Mouse (Mus musculus): Measurements from ENCODE around the gene Ddx20. TPM values are rescaled to one million over a fixed set of nuclear protein-coding genes. Genes with fewer than 3 reads are reported as not detected.

Ddx20 gene
- polyA plus RNA-seq, 1 experiment: 31.3 TPM

DNA sequence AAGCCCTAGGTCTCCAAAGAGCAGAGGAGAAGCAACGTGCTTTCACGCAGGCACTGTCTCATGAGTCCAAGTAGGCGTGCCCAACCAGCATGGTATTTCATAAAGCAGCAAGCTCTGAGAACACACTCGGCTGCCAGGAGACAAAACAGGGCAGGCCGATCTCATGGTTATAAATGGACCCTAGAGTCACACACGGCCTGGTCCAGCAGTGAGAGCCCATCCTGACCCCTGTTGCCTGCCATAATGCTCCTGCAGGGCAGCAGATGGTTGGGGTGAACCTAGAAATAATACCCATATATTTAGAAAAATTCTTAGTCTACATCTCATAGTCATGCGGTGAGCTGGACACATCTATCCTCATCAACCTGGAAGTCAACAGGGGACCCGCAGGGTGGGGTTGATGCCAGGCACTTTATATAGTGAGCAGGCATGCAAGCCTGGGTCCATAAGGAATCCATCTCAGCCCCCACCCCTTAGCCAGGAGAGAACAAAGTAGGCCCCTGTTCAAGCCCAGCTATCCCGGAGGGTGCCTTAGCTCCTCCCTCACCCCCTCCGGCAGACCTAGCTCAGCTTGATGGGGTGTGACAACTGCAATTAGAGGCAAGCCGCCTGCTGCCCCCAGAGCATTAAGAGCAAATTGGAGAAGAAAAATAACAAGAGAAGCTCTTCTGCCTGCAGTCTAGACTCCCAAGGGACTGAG is 30.6 kb upstream of the Ddx20 start:
- H3K4me3 ChIP-seq (ENCODE audit: low read depth, low read length): no peak overlapping the region
- H3K36me3 ChIP-seq (ENCODE audit: control insufficient read depth, insufficient read depth, low read length, poor library complexity, severe bottlenecking): no peaks in the 10 kb centered on the region
- H3K9ac ChIP-seq (ENCODE audit: low read depth, poor library complexity, severe bottlenecking): no peak overlapping the region
- H3K9me3 ChIP-seq (replicated peaks; ENCODE audit: control insufficient read depth, insufficient read depth, low read length, poor library complexity, severe bottlenecking): no peaks in the 10 kb centered on the region
- H3K27me3 ChIP-seq (ENCODE audit: control insufficient read depth, insufficient read depth, low read length, poor library complexity, severe bottlenecking): no peaks in the 10 kb centered on the region
- TF ChIP-seq CTCF (IDR thresholded peaks at IDR 0.05; ENCODE audit: low read depth, low read length) (no peak), EP300 (IDR thresholded peaks at IDR 0.05; ENCODE audit: insufficient read depth, low read depth, low read length) (no peak), POLR2A (IDR thresholded peaks at IDR 0.05; ENCODE audit: insufficient read depth, low read length) (no peak)
- no peak overlapping the region for H3K27ac ChIP-seq (ENCODE audit: insufficient read depth, low read length)
- no peaks in the 10 kb centered on the region for H3K4me1 ChIP-seq (ENCODE audit: control insufficient read depth, insufficient read depth, low read length)

DNA sequence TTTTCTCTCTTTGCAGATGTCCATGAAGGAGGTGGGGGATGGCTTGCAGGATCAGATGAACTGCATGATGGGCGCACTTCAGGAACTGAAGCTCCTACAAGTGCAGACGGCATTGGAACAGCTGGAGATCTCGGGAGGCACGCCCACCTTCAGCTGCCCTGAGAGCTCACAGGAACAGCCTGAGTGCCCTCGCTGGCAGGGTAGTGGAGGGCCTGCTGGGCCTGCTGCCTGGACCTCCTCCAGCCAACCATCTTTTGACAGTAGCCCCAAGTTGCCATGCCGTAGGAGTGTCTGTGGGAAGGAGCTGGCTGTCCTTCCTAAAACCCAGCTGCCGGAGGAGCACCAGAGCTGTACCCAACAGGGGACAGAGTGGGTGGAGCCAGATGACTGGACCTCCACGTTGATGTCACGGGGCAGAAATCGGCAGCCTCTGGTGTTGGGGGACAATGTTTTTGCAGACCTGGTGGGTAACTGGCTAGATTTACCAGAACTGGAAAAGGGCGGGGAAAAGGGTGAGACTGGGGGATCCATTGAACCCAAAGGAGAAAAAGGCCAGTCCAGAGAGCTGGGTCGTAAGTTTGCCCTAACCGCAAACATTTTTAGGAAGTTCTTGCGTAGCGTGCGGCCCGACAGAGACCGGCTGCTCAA is 29.1 kb upstream of the Ddx20 start:
- Histone ChIP-seq H3K9ac (ENCODE audit: low read depth, poor library complexity, severe bottlenecking) (no peak overlapping the region), H3K9me3 (replicated peaks; ENCODE audit: control insufficient read depth, insufficient read depth, low read length, poor library complexity, severe bottlenecking) (no peaks in the 10 kb centered on the region), H3K27ac (ENCODE audit: insufficient read depth, low read length) (no peak overlapping the region), H3K27me3 (ENCODE audit: control insufficient read depth, insufficient read depth, low read length, poor library complexity, severe bottlenecking) (no peaks in the 10 kb centered on the region), H3K36me3 (ENCODE audit: control insufficient read depth, insufficient read depth, low read length, poor library complexity, severe bottlenecking) (no peaks in the 10 kb centered on the region), H3K4me3 (ENCODE audit: low read depth, low read length) (no peak overlapping the region), H3K4me1 (ENCODE audit: control insufficient read depth, insufficient read depth, low read length) (no peaks in the 10 kb centered on the region)
- TF ChIP-seq EP300 (IDR thresholded peaks at IDR 0.05; ENCODE audit: insufficient read depth, low read depth, low read length) (no peak), CTCF (IDR thresholded peaks at IDR 0.05; ENCODE audit: low read depth, low read length) (no peak), POLR2A (IDR thresholded peaks at IDR 0.05; ENCODE audit: insufficient read depth, low read length) (no peak)

DNA sequence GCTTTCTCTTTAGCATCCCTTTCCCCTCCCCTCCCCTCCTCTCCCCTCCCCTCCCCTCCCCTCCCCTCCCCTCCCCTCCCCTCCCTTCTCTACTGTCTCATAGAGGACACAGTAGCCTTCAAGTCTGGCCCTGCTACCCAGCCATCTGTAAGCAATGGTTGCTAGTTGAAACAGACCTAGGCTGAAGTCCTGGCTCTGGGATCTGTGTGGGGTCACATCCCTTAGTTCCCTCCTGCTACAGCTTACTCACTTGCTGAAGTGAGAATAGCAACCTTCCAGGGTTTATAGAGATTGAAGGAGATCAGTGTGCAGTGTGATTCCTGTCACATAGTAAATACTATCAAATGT is 27.4 kb upstream of the Ddx20 start:
- TF ChIP-seq EP300 (IDR thresholded peaks at IDR 0.05; ENCODE audit: insufficient read depth, low read depth, low read length) (no peak), CTCF (IDR thresholded peaks at IDR 0.05; ENCODE audit: low read depth, low read length) (no peak), POLR2A (IDR thresholded peaks at IDR 0.05; ENCODE audit: insufficient read depth, low read length) (no peak)
- Histone ChIP-seq H3K9me3 (replicated peaks; ENCODE audit: control insufficient read depth, insufficient read depth, low read length, poor library complexity, severe bottlenecking) (no peaks in the 10 kb centered on the region), H3K4me1 (ENCODE audit: control insufficient read depth, insufficient read depth, low read length) (no peaks in the 10 kb centered on the region), H3K27ac (ENCODE audit: insufficient read depth, low read length) (no peak overlapping the region), H3K4me3 (ENCODE audit: low read depth, low read length) (no peak overlapping the region), H3K36me3 (ENCODE audit: control insufficient read depth, insufficient read depth, low read length, poor library complexity, severe bottlenecking) (no peaks in the 10 kb centered on the region), H3K9ac (ENCODE audit: low read depth, poor library complexity, severe bottlenecking) (no peak overlapping the region), H3K27me3 (ENCODE audit: control insufficient read depth, insufficient read depth, low read length, poor library complexity, severe bottlenecking) (no peaks in the 10 kb centered on the region)

DNA sequence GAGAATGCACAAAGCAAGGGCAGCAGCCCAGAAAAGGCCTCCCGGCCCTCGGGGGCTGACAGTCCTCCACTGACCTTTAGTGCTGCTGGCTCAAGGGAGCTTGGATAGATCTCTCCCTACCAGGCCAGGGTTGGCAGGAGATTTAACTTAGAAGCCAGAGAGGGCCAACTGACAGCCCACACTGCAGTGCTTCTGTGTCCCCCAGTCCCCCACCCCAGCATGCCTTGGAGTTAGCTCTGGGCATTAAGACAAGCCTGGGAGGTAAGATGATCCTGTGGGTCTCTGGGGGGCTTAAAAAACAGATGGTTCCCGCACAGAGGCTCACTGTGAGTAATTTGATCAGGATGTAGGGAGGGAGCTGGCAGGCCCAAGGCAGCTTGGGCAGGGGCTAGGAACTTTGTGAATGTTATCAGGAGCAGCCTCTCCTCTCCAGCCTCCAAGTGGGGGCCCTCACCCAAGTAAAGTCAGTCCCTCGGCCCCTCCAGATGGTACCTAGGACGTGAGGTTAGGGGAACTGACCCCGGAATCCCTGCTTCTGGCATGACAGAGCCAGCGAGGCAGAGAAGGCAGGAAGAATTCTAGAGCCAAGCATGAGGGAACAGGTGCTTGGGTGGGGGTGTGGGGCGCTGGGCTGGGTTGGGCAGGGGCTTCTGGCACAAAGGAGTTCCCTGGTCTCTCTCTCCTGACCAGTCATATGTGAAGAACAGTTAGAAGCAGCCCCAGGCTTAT is 26.9 kb upstream of the Ddx20 start:
- H3K4me3 ChIP-seq (ENCODE audit: low read depth, low read length): no peak overlapping the region
- H3K27me3 ChIP-seq (ENCODE audit: control insufficient read depth, insufficient read depth, low read length, poor library complexity, severe bottlenecking): no peaks in the 10 kb centered on the region
- H3K27ac ChIP-seq (ENCODE audit: insufficient read depth, low read length): no peak overlapping the region
- no peak overlapping the region for H3K9ac ChIP-seq (ENCODE audit: low read depth, poor library complexity, severe bottlenecking)
- no peaks in the 10 kb centered on the region for H3K36me3 ChIP-seq (ENCODE audit: control insufficient read depth, insufficient read depth, low read length, poor library complexity, severe bottlenecking)
- H3K9me3 ChIP-seq (replicated peaks; ENCODE audit: control insufficient read depth, insufficient read depth, low read length, poor library complexity, severe bottlenecking): no peaks in the 10 kb centered on the region
- TF ChIP-seq POLR2A (IDR thresholded peaks at IDR 0.05; ENCODE audit: insufficient read depth, low read length) (no peak), EP300 (IDR thresholded peaks at IDR 0.05; ENCODE audit: insufficient read depth, low read depth, low read length) (no peak), CTCF (IDR thresholded peaks at IDR 0.05; ENCODE audit: low read depth, low read length) (no peak)
- no peaks in the 10 kb centered on the region for H3K4me1 ChIP-seq (ENCODE audit: control insufficient read depth, insufficient read depth, low read length)

DNA sequence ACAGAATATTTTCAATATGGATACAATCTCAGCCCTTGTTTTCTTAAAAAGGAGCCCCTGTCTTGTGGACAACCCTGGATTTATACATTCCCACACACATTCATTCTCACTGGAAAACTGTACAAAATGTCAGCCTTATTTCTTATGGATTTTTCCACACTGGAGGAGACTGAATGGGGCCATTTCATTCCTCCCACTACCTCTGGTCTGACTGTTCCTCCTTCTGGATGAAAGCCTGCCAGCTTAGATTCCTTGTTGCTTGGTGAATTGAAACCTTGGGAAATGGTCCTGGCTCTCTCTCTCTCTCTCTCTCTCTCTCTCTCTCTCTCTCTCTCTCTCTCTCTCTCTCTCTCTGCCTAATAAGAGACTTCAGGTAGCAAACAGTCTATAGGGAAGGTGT is 25.5 kb upstream of the Ddx20 start:
- H3K36me3 ChIP-seq (ENCODE audit: control insufficient read depth, insufficient read depth, low read length, poor library complexity, severe bottlenecking): no peaks in the 10 kb centered on the region

DNA sequence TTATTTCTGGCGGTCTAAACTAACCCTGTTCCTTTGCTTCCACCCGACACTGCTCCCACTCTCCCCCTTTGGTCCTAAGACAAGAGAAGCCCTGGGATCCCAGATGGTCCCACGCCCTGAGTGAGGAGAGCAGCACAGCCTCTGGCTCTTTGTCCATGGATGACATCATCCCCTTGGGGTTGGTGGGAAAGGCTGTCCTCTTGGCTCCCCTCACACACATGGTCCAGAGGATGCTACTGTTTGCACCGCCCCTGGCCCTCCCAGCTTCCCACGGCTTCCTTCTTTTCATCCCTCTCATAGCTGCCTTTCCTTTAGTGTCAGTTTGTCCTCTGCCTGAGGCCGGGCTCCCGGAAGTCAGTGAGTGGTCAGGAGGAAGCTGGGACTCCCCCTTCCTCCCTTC is 24.4 kb upstream of the Ddx20 start:
- Histone ChIP-seq H3K9ac (ENCODE audit: low read depth, poor library complexity, severe bottlenecking) (no peak overlapping the region), H3K36me3 (ENCODE audit: control insufficient read depth, insufficient read depth, low read length, poor library complexity, severe bottlenecking) (no peaks in the 10 kb centered on the region), H3K9me3 (replicated peaks; ENCODE audit: control insufficient read depth, insufficient read depth, low read length, poor library complexity, severe bottlenecking) (no peaks in the 10 kb centered on the region), H3K27me3 (ENCODE audit: control insufficient read depth, insufficient read depth, low read length, poor library complexity, severe bottlenecking) (no peaks in the 10 kb centered on the region), H3K4me3 (ENCODE audit: low read depth, low read length) (no peak overlapping the region), H3K27ac (ENCODE audit: insufficient read depth, low read length) (no peak overlapping the region), H3K4me1 (ENCODE audit: control insufficient read depth, insufficient read depth, low read length) (no peaks in the 10 kb centered on the region)
- TF ChIP-seq EP300 (IDR thresholded peaks at IDR 0.05; ENCODE audit: insufficient read depth, low read depth, low read length) (no peak), POLR2A (IDR thresholded peaks at IDR 0.05; ENCODE audit: insufficient read depth, low read length) (no peak), CTCF (IDR thresholded peaks at IDR 0.05; ENCODE audit: low read depth, low read length) (no peak)

More for the DNA sequence above, 25.5 kb upstream of the Ddx20 start:
- no peak for TF ChIP-seq EP300 (IDR thresholded peaks at IDR 0.05; ENCODE audit: insufficient read depth, low read depth, low read length)
- TF ChIP-seq CTCF (IDR thresholded peaks at IDR 0.05; ENCODE audit: low read depth, low read length): no peak
- no peak for TF ChIP-seq POLR2A (IDR thresholded peaks at IDR 0.05; ENCODE audit: insufficient read depth, low read length)
- H3K9me3 ChIP-seq (replicated peaks; ENCODE audit: control insufficient read depth, insufficient read depth, low read length, poor library complexity, severe bottlenecking): no peaks in the 10 kb centered on the region
- no peak overlapping the region for H3K9ac ChIP-seq (ENCODE audit: low read depth, poor library complexity, severe bottlenecking)
- no peaks in the 10 kb centered on the region for H3K4me1 ChIP-seq (ENCODE audit: control insufficient read depth, insufficient read depth, low read length)
- no peak overlapping the region for H3K27ac ChIP-seq (ENCODE audit: insufficient read depth, low read length)
- H3K4me3 ChIP-seq (ENCODE audit: low read depth, low read length): no peak overlapping the region
- no peaks in the 10 kb centered on the region for H3K27me3 ChIP-seq (ENCODE audit: control insufficient read depth, insufficient read depth, low read length, poor library complexity, severe bottlenecking)

Data from ES-Bruce4 (cell line).